Mouse (Mus musculus): ENCODE measurements around the gene 2700097O09Rik. TPM values are rescaled to one million over a fixed set of nuclear protein-coding genes. Genes with fewer than 3 reads are reported as not detected.

The 2700097O09Rik gene
- polyA plus RNA-seq, 1 experiment: 9.1 TPM

GRCm38 (mm10) chr12:55073686-55074085 lies 6.2 kb downstream of the 2700097O09Rik start:
- no peaks in the 10 kb centered on the region for H3K36me3 ChIP-seq (ENCODE audit: control insufficient read depth, insufficient read depth, low read length)
- no peak for DNase-seq
- 98% methylated on average over 7 of the region's 7 CpGs for WGBS
- H3K27me3 ChIP-seq (replicated peaks; ENCODE audit: control insufficient read depth, insufficient read depth, low read length): no peaks in the 10 kb centered on the region
- no peak overlapping the region for H3K27ac ChIP-seq (ENCODE audit: insufficient read depth, low read depth, low read length)
- H3K4me3 ChIP-seq (ENCODE audit: insufficient read depth, low read depth, low read length): no peak overlapping the region
- H3K4me1 ChIP-seq (ENCODE audit: control insufficient read depth, insufficient read depth, low read length): no peaks in the 10 kb centered on the region; the same call in 1 of the 2 replicates
- TF ChIP-seq POLR2A (IDR thresholded peaks at IDR 0.05; ENCODE audit: low read depth, low read length): no peak
- no peak for TF ChIP-seq CTCF (conservative IDR thresholded peaks at IDR 0.05; ENCODE audit: insufficient read depth, insufficient read length, low read depth, low read length)

GRCm38 (mm10) chr12:55072495-55072894 lies 7.4 kb downstream of the 2700097O09Rik start:
- H3K27ac ChIP-seq (ENCODE audit: insufficient read depth, low read depth, low read length): no peak overlapping the region
- H3K4me3 ChIP-seq (ENCODE audit: insufficient read depth, low read depth, low read length): no peak overlapping the region
- no peaks in the 10 kb centered on the region for H3K27me3 ChIP-seq (replicated peaks; ENCODE audit: control insufficient read depth, insufficient read depth, low read length)
- no peak for DNase-seq
- no peaks in the 10 kb centered on the region; the same call in 1 of the 2 replicates for H3K4me1 ChIP-seq (ENCODE audit: control insufficient read depth, insufficient read depth, low read length)
- WGBS: 46% methylated on average over 4 of the region's 4 CpGs
- no peaks in the 10 kb centered on the region for H3K36me3 ChIP-seq (ENCODE audit: control insufficient read depth, insufficient read depth, low read length)
- no peak for TF ChIP-seq POLR2A (IDR thresholded peaks at IDR 0.05; ENCODE audit: low read depth, low read length)
- TF ChIP-seq CTCF (conservative IDR thresholded peaks at IDR 0.05; ENCODE audit: insufficient read depth, insufficient read length, low read depth, low read length): no peak

DNA sequence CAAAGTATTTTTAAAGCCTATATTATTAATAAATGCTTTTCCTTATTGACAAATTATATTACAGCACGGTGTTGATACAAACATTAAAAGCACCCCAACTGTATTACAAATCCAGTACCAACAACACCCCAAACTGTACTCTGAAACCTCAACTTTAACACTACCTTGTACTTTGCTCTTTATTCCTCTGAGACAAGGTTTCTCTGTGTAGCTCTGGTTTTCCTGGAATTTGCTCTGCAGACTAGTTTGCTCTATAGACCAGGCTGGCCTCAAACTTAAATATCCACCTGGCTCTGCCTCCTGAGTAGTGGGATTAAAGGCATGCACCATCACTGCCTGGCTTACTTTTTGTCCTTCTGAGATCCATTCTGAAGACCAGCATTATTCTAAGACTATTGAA lies 17.8 kb downstream of the 2700097O09Rik start:
- TF ChIP-seq CTCF (conservative IDR thresholded peaks at IDR 0.05; ENCODE audit: insufficient read depth, insufficient read length, low read depth, low read length) (no peak), POLR2A (IDR thresholded peaks at IDR 0.05; ENCODE audit: low read depth, low read length) (no peak)
- 70% methylated on average over 1 of the region's 1 CpGs for WGBS
- Histone ChIP-seq H3K4me3 (ENCODE audit: insufficient read depth, low read depth, low read length) (no peak overlapping the region), H3K36me3 (ENCODE audit: control insufficient read depth, insufficient read depth, low read length) (no peaks in the 10 kb centered on the region), H3K4me1 (ENCODE audit: control insufficient read depth, insufficient read depth, low read length) (peaks cover 11% of the 10 kb centered on the region; the same call in 1 of the 2 replicates), H3K27ac (ENCODE audit: insufficient read depth, low read depth, low read length) (peak overlapping the region; percentile 96), H3K27me3 (replicated peaks; ENCODE audit: control insufficient read depth, insufficient read depth, low read length) (no peaks in the 10 kb centered on the region)
- peak; percentile 74 for DNase-seq

DNA sequence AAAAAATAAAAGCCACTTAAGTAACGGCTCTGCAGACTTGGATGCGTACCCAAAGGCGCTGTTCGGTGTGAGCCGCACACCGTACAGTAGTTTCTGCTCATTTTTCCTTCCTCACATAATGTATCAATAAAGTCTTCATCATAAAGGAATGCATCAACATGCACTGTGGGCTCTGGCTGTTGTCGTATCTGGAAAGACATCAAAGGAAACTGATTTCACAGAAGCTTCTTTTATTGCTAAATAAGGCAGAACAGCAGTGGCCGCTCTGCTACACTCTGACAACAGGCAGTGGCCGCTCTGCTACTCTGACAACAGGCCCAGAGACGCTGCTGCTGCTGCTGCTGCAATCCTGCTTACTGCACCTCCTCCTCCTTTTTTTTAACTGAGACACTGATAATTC lies 18.9 kb downstream of the 2700097O09Rik start:
- no peak for DNase-seq
- no peaks in the 10 kb centered on the region for H3K27me3 ChIP-seq (replicated peaks; ENCODE audit: control insufficient read depth, insufficient read depth, low read length)
- no peaks in the 10 kb centered on the region for H3K36me3 ChIP-seq (ENCODE audit: control insufficient read depth, insufficient read depth, low read length)
- TF ChIP-seq POLR2A (IDR thresholded peaks at IDR 0.05; ENCODE audit: low read depth, low read length) (no peak), CTCF (conservative IDR thresholded peaks at IDR 0.05; ENCODE audit: insufficient read depth, insufficient read length, low read depth, low read length) (no peak)
- WGBS: 83% methylated on average over 10 of the region's 10 CpGs
- H3K27ac ChIP-seq (ENCODE audit: insufficient read depth, low read depth, low read length): no peak overlapping the region
- peaks cover 11% of the 10 kb centered on the region; the same call in 1 of the 2 replicates for H3K4me1 ChIP-seq (ENCODE audit: control insufficient read depth, insufficient read depth, low read length)
- no peak overlapping the region for H3K4me3 ChIP-seq (ENCODE audit: insufficient read depth, low read depth, low read length)

- Histone ChIP-seq H3K27ac (ENCODE audit: insufficient read depth, low read depth, low read length) (no peak overlapping the region), H3K4me3 (ENCODE audit: insufficient read depth, low read depth, low read length) (no peak overlapping the region), H3K36me3 (ENCODE audit: control insufficient read depth, insufficient read depth, low read length) (no peaks in the 10 kb centered on the region), H3K27me3 (replicated peaks; ENCODE audit: control insufficient read depth, insufficient read depth, low read length) (no peaks in the 10 kb centered on the region), H3K4me1 (ENCODE audit: control insufficient read depth, insufficient read depth, low read length) (peaks cover 11% of the 10 kb centered on the region; the same call in 1 of the 2 replicates)
- DNase-seq: no peak
- no peak for TF ChIP-seq POLR2A (IDR thresholded peaks at IDR 0.05; ENCODE audit: low read depth, low read length)
- no peak for TF ChIP-seq CTCF (conservative IDR thresholded peaks at IDR 0.05; ENCODE audit: insufficient read depth, insufficient read length, low read depth, low read length)
- WGBS: 73% methylated on average over 6 of the region's 6 CpGs
These were observed 19.6 kb downstream of the 2700097O09Rik start for GRCm38 (mm10) chr12:55060212-55060898.

DNA sequence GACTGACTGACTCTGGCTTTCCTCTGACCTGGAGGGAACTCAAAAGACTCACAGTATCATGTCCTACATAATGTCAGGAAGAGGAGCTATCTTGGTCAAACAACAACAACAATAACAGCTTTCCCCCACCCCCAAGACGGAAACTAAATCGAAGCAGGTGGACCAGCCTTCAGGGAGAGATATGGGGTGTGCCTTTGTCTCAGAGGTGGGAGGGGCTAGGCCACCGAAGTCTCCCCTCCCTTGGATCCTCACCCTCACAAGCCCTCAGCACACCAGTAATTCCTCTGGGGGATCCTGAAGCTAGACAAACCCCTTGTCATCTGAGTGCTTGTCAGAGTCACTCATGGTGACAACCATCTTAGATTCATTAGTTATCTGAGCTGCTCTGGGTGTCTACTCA lies 20.1 kb downstream of the 2700097O09Rik start:
- Histone ChIP-seq H3K4me3 (ENCODE audit: insufficient read depth, low read depth, low read length) (no peak overlapping the region), H3K36me3 (ENCODE audit: control insufficient read depth, insufficient read depth, low read length) (no peaks in the 10 kb centered on the region), H3K4me1 (ENCODE audit: control insufficient read depth, insufficient read depth, low read length) (peaks cover 11% of the 10 kb centered on the region; the same call in 1 of the 2 replicates), H3K27me3 (replicated peaks; ENCODE audit: control insufficient read depth, insufficient read depth, low read length) (no peaks in the 10 kb centered on the region), H3K27ac (ENCODE audit: insufficient read depth, low read depth, low read length) (peak overlapping the region; percentile 19; the same call in 1 of the 2 replicates)
- no peak for DNase-seq
- TF ChIP-seq CTCF (conservative IDR thresholded peaks at IDR 0.05; ENCODE audit: insufficient read depth, insufficient read length, low read depth, low read length) (no peak), POLR2A (IDR thresholded peaks at IDR 0.05; ENCODE audit: low read depth, low read length) (no peak)
- 45% methylated on average over 3 of the region's 3 CpGs for WGBS

DNA sequence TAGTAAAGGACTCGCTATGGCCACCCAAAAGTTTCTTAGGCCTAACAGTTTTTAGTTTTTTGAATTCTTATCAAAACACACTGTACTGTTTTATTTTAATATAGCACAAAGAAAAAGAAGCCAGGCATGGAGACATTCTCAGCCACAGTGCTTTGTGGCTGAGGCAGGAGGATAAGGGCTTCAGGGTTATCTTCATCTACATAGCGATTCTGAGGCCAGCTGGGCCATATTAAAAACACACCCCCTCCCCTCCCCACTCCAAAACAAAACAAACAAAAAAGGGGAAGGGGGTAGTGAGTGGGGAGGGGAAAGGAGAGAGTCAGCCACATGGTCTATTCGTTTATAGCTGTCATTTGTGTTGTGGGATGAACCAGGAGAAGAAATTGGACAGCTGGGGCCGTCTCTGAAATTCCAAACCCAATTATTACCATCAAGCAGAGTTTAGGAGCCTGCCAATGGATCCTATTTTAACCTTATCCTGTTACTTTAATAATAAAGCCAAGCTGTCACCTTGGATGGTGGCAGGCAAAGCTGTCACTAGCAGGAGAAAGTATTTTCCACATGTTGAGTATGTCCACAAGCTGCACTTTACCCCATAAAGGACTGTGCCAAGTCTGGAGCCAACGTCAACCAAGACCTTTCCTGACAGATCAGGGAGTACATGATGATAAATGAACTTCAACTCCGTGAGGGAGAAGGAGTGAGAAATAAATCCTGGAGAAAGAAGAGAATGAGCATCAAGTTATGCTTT lies 20.9 kb downstream of the 2700097O09Rik start:
- H3K27ac ChIP-seq (ENCODE audit: insufficient read depth, low read depth, low read length): no peak overlapping the region
- peak; percentile 83 for DNase-seq

More for the DNA sequence above, 20.9 kb downstream of the 2700097O09Rik start:
- TF ChIP-seq POLR2A (IDR thresholded peaks at IDR 0.05; ENCODE audit: low read depth, low read length): no peak
- no peak for TF ChIP-seq CTCF (conservative IDR thresholded peaks at IDR 0.05; ENCODE audit: insufficient read depth, insufficient read length, low read depth, low read length)
- WGBS: 54% methylated on average over 6 of the region's 6 CpGs
- no peaks in the 10 kb centered on the region for H3K36me3 ChIP-seq (ENCODE audit: control insufficient read depth, insufficient read depth, low read length)
- peaks cover 11% of the 10 kb centered on the region; the same call in 1 of the 2 replicates for H3K4me1 ChIP-seq (ENCODE audit: control insufficient read depth, insufficient read depth, low read length)
- H3K4me3 ChIP-seq (ENCODE audit: insufficient read depth, low read depth, low read length): no peak overlapping the region
- H3K27me3 ChIP-seq (replicated peaks; ENCODE audit: control insufficient read depth, insufficient read depth, low read length): no peaks in the 10 kb centered on the region

All from kidney, adult 2 months (tissue).